12 mouse cellular contexts compared by ENCODE assay signal in genomic region chrX:166286760-166287483, GRCm38 (mm10). TPM values are rescaled to one million over a fixed set of nuclear protein-coding genes. Genes with fewer than 3 reads are reported as not detected.
DNase-seq lines count a peak whose midpoint lies in the region; ATAC-seq and TF ChIP-seq lines count a peak whose summit lies in the region.
"Had no signal": no experiment of that assay in that cellular context is flagged by ENCODE, and none has a peak within 500 bp of the region (broad histone marks: within the 10 kb centered on the region; RNA-seq: fewer than 3 reads in every experiment).

No protein-coding gene starts in this region.

- DNase-seq in lung, postnatal 14 days: no peak
- DNase-seq in cerebellum, postnatal 14 days: peak; percentile 19 to 31
- peak; percentile 49 for DNase-seq in midbrain, postnatal 0 days (ENCODE audit: low spot score)
- no peak for DNase-seq in kidney, postnatal 14 days
- DNase-seq in left cerebral cortex, postnatal 4 days: no peak
- DNase-seq: adrenal gland, adult 2 months; gastrocnemius, postnatal 25 days; lung, adult 18-20 months had no signal

- H3K4me1 ChIP-seq in lung, embryonic 16.5 days (replicated peaks; ENCODE audit: control insufficient read depth, insufficient read depth, low read length): peaks cover 7% of the 10 kb centered on the region
- peaks cover 3% of the 10 kb centered on the region; the same call in 1 of the 2 replicates for H3K4me1 ChIP-seq in hindbrain, embryonic 12.5 days
- no peaks in the 10 kb centered on the region for H3K4me1 ChIP-seq in midbrain, postnatal 0 days (ENCODE audit: insufficient read depth, low read length)
- H3K4me1 ChIP-seq: neural tube, embryonic 12.5 days had no signal

- no peaks in the 10 kb centered on the region for H3K36me3 ChIP-seq in lung, embryonic 16.5 days (ENCODE audit: control insufficient read depth, insufficient read depth, low read length)
- H3K36me3 ChIP-seq in hindbrain, embryonic 12.5 days: no peaks in the 10 kb centered on the region
- H3K36me3 ChIP-seq in midbrain, postnatal 0 days (ENCODE audit: insufficient read depth, low read length): no peaks in the 10 kb centered on the region
- H3K36me3 ChIP-seq: G1E; neural tube, embryonic 12.5 days had no signal

- ATAC-seq in lung, embryonic 16.5 days (ENCODE audit: low read depth): peak; percentile 49; the same call in 1 of the 2 replicates
- ATAC-seq in hindbrain, embryonic 12.5 days (ENCODE audit: low FRiP score): peak; percentile 61
- peak; percentile 41; the same call in 1 of the 2 replicates for ATAC-seq in midbrain, postnatal 0 days (ENCODE audit: low FRiP score)

- TF ChIP-seq CTCF in midbrain, postnatal 0 days (IDR thresholded peaks at IDR 0.05): no peak

- H3K27ac ChIP-seq in lung, embryonic 16.5 days (ENCODE audit: low read length): 0 out of 2 replicates have a peak overlapping the region, but pooled peaks have one; percentile 1
- H3K27ac ChIP-seq in hindbrain, embryonic 12.5 days: peak overlapping the region; percentile 55
- peak overlapping the region; percentile 12; the same call in 1 of the 2 replicates for H3K27ac ChIP-seq in midbrain, postnatal 0 days (ENCODE audit: low read depth, low read length)
- H3K27ac ChIP-seq: neural tube, embryonic 12.5 days had no signal

- H3K27me3 ChIP-seq in lung, embryonic 16.5 days (ENCODE audit: control insufficient read depth, insufficient read depth, low read depth, low read length): no peaks in the 10 kb centered on the region
- H3K27me3 ChIP-seq in hindbrain, embryonic 12.5 days: peaks cover 14% of the 10 kb centered on the region; the same call in 1 of the 2 replicates
- H3K27me3 ChIP-seq in midbrain, postnatal 0 days (ENCODE audit: insufficient read depth, low read length): no peaks in the 10 kb centered on the region; the same call in 1 of the 2 replicates
- H3K27me3 ChIP-seq: neural tube, embryonic 12.5 days had no signal

- H3K9me3 ChIP-seq in lung, embryonic 16.5 days (ENCODE audit: control insufficient read depth, low read length): no peaks in the 10 kb centered on the region
- no peaks in the 10 kb centered on the region for H3K9me3 ChIP-seq in hindbrain, embryonic 12.5 days (replicated peaks)
- no peaks in the 10 kb centered on the region for H3K9me3 ChIP-seq in midbrain, postnatal 0 days (ENCODE audit: low read length)
- H3K9me3 ChIP-seq: G1E; neural tube, embryonic 12.5 days had no signal

- intact Hi-C loops in left cerebral cortex, postnatal 4 days (cut with DNase I): no loop called here

- H3K4me2 ChIP-seq in lung, embryonic 16.5 days (ENCODE audit: low read depth, low read length): no peak overlapping the region
- no peak overlapping the region for H3K4me2 ChIP-seq in hindbrain, embryonic 12.5 days (replicated peaks)
- no peak overlapping the region for H3K4me2 ChIP-seq in midbrain, postnatal 0 days (ENCODE audit: low read depth, low read length, poor library complexity, severe bottlenecking)
- H3K4me2 ChIP-seq: neural tube, embryonic 12.5 days had no signal

- H3K4me3 ChIP-seq in lung, embryonic 16.5 days (ENCODE audit: low read length): no peak overlapping the region
- H3K4me3 ChIP-seq in hindbrain, embryonic 12.5 days: no peak overlapping the region
- H3K4me3 ChIP-seq in midbrain, postnatal 0 days (ENCODE audit: low read depth, low read length): no peak overlapping the region
- H3K4me3 ChIP-seq: neural tube, embryonic 12.5 days had no signal

- 46% methylated on average over 9 of the region's 9 CpGs for WGBS in lung, embryonic 16.5 days
- 46% methylated on average over 9 of the region's 9 CpGs for WGBS in hindbrain, embryonic 12.5 days
- WGBS in midbrain, postnatal 0 days: 46% methylated on average over 9 of the region's 9 CpGs

- no peak overlapping the region for H3K9ac ChIP-seq in lung, embryonic 16.5 days (ENCODE audit: low read length)
- no peak overlapping the region for H3K9ac ChIP-seq in hindbrain, embryonic 12.5 days
- H3K9ac ChIP-seq in midbrain, postnatal 0 days (replicated peaks; ENCODE audit: low read length, poor library complexity, severe bottlenecking): no peak overlapping the region
- H3K9ac ChIP-seq: neural tube, embryonic 12.5 days had no signal

RNA-seq across cellular contexts. Expression of gene Gpm6b, which starts 48.2 kb away (rescaled TPM):
- polyA plus RNA-seq in lung, embryonic 16.5 days (2015; fragmentation: Nextera tagmentation; extraction: Ambion mirVana): 46.6 and 47.4 TPM in 2 replicates
- polyA plus RNA-seq in hindbrain, embryonic 12.5 days (2016; fragmentation: Nextera tagmentation; extraction: Ambion mirVana): 211 and 224 TPM in 2 replicates
- 322 and 332 TPM in 2 replicates for total RNA-seq in midbrain, postnatal 0 days (2014; rRNA removed)
- 265 and 280 TPM in 2 replicates for polyA plus RNA-seq in midbrain, postnatal 0 days (2015; fragmentation: Nextera tagmentation; extraction: Ambion mirVana)
- 100 to 1,000 TPM; 480 to 514 TPM for total RNA-seq in left cerebral cortex, postnatal 4 days (2021)
- polyA plus RNA-seq: G1E had no signal

Comparison
In these comparisons a context has a peak if more than half of its experiments do, and no peak if none do; other contexts are left out.
1. H3K27ac ChIP-seq: peak in every context shown above with its lines; median percentile 55 in hindbrain, embryonic 12.5 days; 12 in midbrain, postnatal 0 days; 1 in lung, embryonic 16.5 days.
2. DNase-seq: peak in cerebellum, postnatal 14 days (2 of 2) and midbrain, postnatal 0 days (single experiment); none in lung, postnatal 14 days (single experiment), kidney, postnatal 14 days (single experiment) and left cerebral cortex, postnatal 4 days (single experiment).
3. Peak in every context shown above with its lines, with median percentiles within 50 percentile points of each other: ATAC-seq.